Mouse (Mus musculus): ENCODE results near the gene Gtpbp4.

DNA sequence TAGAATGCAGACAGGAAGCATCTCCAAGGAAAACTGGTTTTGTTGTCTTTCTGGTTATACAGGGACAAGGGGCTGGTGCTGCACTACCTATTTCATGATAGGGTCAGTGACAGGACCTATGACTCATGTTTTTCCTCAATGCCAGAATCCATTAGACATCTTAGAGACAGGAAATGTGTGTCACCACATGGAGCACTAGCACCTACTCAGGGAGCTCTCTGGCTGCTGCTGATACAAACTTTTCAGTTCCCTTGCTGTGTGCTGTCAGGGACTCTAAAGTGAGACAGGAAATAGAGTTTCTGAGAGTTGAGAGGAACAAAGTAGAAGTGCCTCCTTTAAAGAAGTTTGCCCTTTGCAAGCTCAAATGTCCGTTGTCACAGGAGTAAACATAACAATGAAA is 31.4 kb upstream of the Gtpbp4 start:
- TF ChIP-seq POLR2A (IDR thresholded peaks at IDR 0.05; ENCODE audit: extremely low read depth, insufficient read depth, low read length), result no peak
- no peak for TF ChIP-seq CTCF (IDR thresholded peaks at IDR 0.05; ENCODE audit: extremely low read depth, insufficient read depth, low read length)

Measured in cortical plate, adult 2 months (tissue).